Mouse (Mus musculus) ES-CJ7 (cell line): ENCODE data around the gene Stab2.

Experiments
- DNase-seq: peaks from one replicate; pipeline ENCODE4 v3.0.0; 2011; ENCODE audit warnings: low read depth, low spot score

Gene Stab2

GRCm38 (mm10) chr10:86891066-86891465 is 116.8 kb downstream of the Stab2 start:
- no peak for DNase-seq

GRCm38 (mm10) chr10:86890166-86890930 is 117.5 kb downstream of the Stab2 start:
- no peak for DNase-seq

- no peak for DNase-seq
Measured at GRCm38 (mm10) chr10:86889440-86889839, 118.4 kb downstream of the Stab2 start.

- no peak for DNase-seq
Measured at GRCm38 (mm10) chr10:86886434-86886833, 121.4 kb downstream of the Stab2 start.

- DNase-seq, result no peak
Measured at GRCm38 (mm10) chr10:86881448-86881847, 126.4 kb downstream of the Stab2 start.

- DNase-seq, result no peak
Measured at GRCm38 (mm10) chr10:86880071-86880806, 127.6 kb downstream of the Stab2 start.

GRCm38 (mm10) chr10:86878721-86879120 is 129.1 kb downstream of the Stab2 start:
- DNase-seq, result no peak

GRCm38 (mm10) chr10:86872591-86872990 is 135.2 kb downstream of the Stab2 start:
- no peak for DNase-seq

GRCm38 (mm10) chr10:86872121-86872520 is 135.7 kb downstream of the Stab2 start:
- no peak for DNase-seq

GRCm38 (mm10) chr10:86863429-86863828 is 144.4 kb downstream of the Stab2 start:
- peak; percentile 47 for DNase-seq

- no peak for DNase-seq
Measured at GRCm38 (mm10) chr10:86862496-86862895, 145.3 kb downstream of the Stab2 start.

GRCm38 (mm10) chr10:86860396-86860795 is 147.4 kb downstream of the Stab2 start:
- DNase-seq, result peak; percentile 68

GRCm38 (mm10) chr10:86853433-86853832 is 154.4 kb downstream of the Stab2 start:
- DNase-seq, result no peak

- no peak for DNase-seq
Measured at GRCm38 (mm10) chr10:86852160-86852559, 155.7 kb downstream of the Stab2 start.

- DNase-seq, result no peak
Measured at GRCm38 (mm10) chr10:86849508-86849907, 158.3 kb downstream of the Stab2 start.

- DNase-seq, result no peak
Measured at GRCm38 (mm10) chr10:86849087-86849486, 158.7 kb downstream of the Stab2 start.

- no peak for DNase-seq
Measured at GRCm38 (mm10) chr10:86846926-86847467, 160.8 kb downstream of the Stab2 start.

GRCm38 (mm10) chr10:86842659-86843058 is 165.2 kb downstream of the Stab2 start:
- no peak for DNase-seq

- DNase-seq, result no peak
Measured at GRCm38 (mm10) chr10:86838827-86839226, 169.0 kb downstream of the Stab2 start.

- no peak for DNase-seq
Measured at GRCm38 (mm10) chr10:86836784-86837183, 171.0 kb downstream of the Stab2 start.

GRCm38 (mm10) chr10:86829515-86829914 is 178.3 kb downstream of the Stab2 start:
- DNase-seq, result peak; percentile 48

- no peak for DNase-seq
Measured at GRCm38 (mm10) chr10:86828221-86829135, 179.3 kb downstream of the Stab2 start.
